Mouse (Mus musculus) midbrain, postnatal 0 days (tissue): ENCODE data around the gene Arhgap24. TPM values are rescaled to one million over a fixed set of nuclear protein-coding genes. Genes with fewer than 3 reads are reported as not detected.

Source experiments
- ATAC-seq: fragments of 200-750 bp; cut with Nextera tagmentation; 2 replicates; pipeline ENCODE4 v1.8.0; 2017; ENCODE audit warnings: moderate number of reproducible peaks, mild to moderate bottlenecking, moderate TSS enrichment, moderate library complexity; ENCODE audit not compliant: low FRiP score
- DNase-seq: peaks from one replicate; pipeline ENCODE4 v3.0.0-alpha.2; 2015; ENCODE audit warnings: low spot score
- H3K27ac ChIP-seq: fragments of 300-500 bp; sonication (generic); 2 replicates; pipeline ENCODE4 v1.5.1; 2014; ENCODE audit warnings: low read depth, mild to moderate bottlenecking, low read length, mixed read lengths
- H3K27me3 ChIP-seq: fragments of 300-500 bp; sonication (generic); 2 replicates; pipeline ENCODE4 v1.6.1; 2014; ENCODE audit warnings: low read length, control low read depth, mixed read lengths; ENCODE audit not compliant: insufficient read depth
- H3K36me3 ChIP-seq: fragments of 300-500 bp; sonication (generic); 2 replicates; pipeline ENCODE4 v1.6.1; 2014; ENCODE audit warnings: low read length, control low read depth, mixed read lengths; ENCODE audit not compliant: insufficient read depth
- H3K4me1 ChIP-seq: fragments of 300-500 bp; sonication (generic); 2 replicates; pipeline ENCODE4 v1.6.1; 2014; ENCODE audit warnings: mild to moderate bottlenecking, control low read depth, antibody characterized with exemption, low read length, mixed read lengths; ENCODE audit not compliant: insufficient read depth
- H3K4me2 ChIP-seq: fragments of 300-500 bp; sonication (generic); 2 replicates; pipeline ENCODE4 v1.6.1; 2014; ENCODE audit warnings: low read depth, mild to moderate bottlenecking, low read length, mixed read lengths; ENCODE audit not compliant: poor library complexity, severe bottlenecking
- H3K4me3 ChIP-seq: fragments of 300-500 bp; sonication (generic); 2 replicates; pipeline ENCODE4 v1.5.1; 2014; ENCODE audit warnings: low read depth, mild to moderate bottlenecking, low read length, moderate library complexity
- H3K9ac ChIP-seq: fragments of 300-500 bp; sonication (generic); replicated peaks from 2 replicates; pipeline ENCODE4 v1.6.1; 2014; ENCODE audit warnings: mild to moderate bottlenecking, low read length, moderate library complexity, mixed read lengths; ENCODE audit not compliant: poor library complexity, severe bottlenecking
- H3K9me3 ChIP-seq: fragments of 300-500 bp; sonication (generic); 2 replicates; pipeline ENCODE4 v1.6.1; 2016; ENCODE audit warnings: low read length, control low read depth
- CTCF ChIP-seq: IDR thresholded peaks from 2 replicates; pipeline ENCODE4 v1.5.1; 2016; ENCODE audit warnings: antibody characterized with exemption, mild to moderate bottlenecking
- WGBS: fragments of 180-500 bp; shearing (Covaris S2); extraction: QIAGEN DNeasy Blood & Tissue Kit; methylation state at CpG from one replicate; pipeline ENCODE4 v1.1.7; 2014; 5-methylcytosine and 5-hydroxymethylcytosine counted together
- polyA plus RNA-seq: library from polyadenylated mRNA; unstranded; fragments of >200 nt; fragmentation: Nextera tagmentation; extraction: Ambion mirVana; gene quantifications from 2 replicates; pipeline ENCODE4 v1.2.1, GENCODE M21; 2015
- total RNA-seq: library from RNA; depleted of rRNA; stranded (reverse); fragments of >200 nt; gene quantifications from 2 replicates; pipeline ENCODE4 v1.2.3, GENCODE M21; 2014

The Arhgap24 gene
- total and polyA plus RNA-seq, 2 experiments from 2014 or later: 14.6 to 19.3 TPM

DNA sequence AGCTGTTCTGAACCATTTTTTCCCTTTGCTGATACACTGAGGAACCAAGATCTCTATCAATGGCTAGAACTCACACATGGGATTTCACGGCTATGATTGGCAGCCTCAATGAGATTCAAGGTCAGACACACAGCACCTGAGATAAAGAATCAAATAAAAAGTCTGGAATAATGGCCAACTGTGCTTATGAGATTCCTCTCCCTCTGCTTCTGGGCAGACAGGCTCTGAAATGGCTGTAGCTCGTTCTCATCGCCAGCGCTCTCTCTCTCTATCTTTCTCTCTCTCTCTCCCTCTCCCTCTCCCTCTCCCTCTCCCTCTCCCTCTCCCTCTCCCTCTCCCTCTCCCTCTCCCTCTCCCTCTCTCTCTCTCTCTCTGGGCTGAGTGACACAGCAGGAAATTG lies 357.9 kb downstream of the Arhgap24 start:
- Histone ChIP-seq H3K27ac (no peak overlapping the region), H3K4me1 (no peaks in the 10 kb centered on the region), H3K4me3 (no peak overlapping the region), H3K9me3 (no peaks in the 10 kb centered on the region), H3K4me2 (no peak overlapping the region), H3K27me3 (no peaks in the 10 kb centered on the region), H3K36me3 (no peaks in the 10 kb centered on the region), H3K9ac (no peak overlapping the region)
- DNase-seq (peak; percentile 11), ATAC-seq (no peak)
- no peak for TF ChIP-seq CTCF
- 36% methylated on average over 4 of the region's 4 CpGs for WGBS

DNA sequence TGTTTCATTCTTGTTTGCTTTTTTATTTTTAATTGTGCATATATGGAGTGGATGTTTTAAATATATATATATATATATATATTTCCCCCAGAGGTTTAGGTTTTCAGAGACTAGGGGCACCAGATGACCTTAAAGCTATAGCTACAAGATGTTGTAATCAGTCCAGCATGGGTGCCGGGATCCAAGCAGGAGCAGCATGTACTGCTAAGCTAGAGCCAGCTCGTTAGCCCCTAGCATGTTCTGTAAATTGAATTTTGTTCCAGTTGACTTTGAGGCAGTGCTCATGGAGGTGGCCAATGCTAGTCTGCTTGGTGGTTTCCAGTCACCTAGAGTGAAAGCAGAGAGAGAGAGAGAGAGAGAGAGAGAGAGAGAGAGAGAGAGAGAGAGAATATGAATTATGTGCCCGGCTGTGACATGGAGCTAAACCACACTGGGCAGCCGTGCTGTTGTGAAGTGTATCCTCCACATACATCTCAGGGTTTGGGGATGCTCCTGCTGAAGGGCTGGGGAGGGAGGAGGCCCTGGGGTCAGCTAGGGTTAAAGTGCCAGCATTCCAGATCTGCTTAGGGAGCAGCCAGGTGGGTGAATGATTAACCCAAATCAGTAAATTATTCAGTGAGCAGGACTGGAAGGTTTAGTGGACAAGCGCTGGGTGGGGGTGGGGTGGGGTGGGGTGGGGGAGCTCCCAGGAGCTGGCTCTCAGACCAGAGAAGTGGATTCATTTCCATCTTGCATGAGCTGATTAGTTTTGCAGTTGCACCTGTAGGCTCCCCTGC lies 362.9 kb downstream of the Arhgap24 start:
- TF ChIP-seq CTCF: no peak
- H3K27ac ChIP-seq: no peak overlapping the region
- H3K9me3 ChIP-seq: no peaks in the 10 kb centered on the region
- WGBS: 28% methylated on average over 5 of the region's 5 CpGs
- H3K36me3 ChIP-seq: no peaks in the 10 kb centered on the region
- H3K9ac ChIP-seq: no peak overlapping the region
- no peak for DNase-seq
- H3K4me2 ChIP-seq: peak overlapping the region; percentile 69
- H3K27me3 ChIP-seq: no peaks in the 10 kb centered on the region
- H3K4me3 ChIP-seq: no peak overlapping the region
- peaks cover 7% of the 10 kb centered on the region; the same call in 1 of the 2 replicates for H3K4me1 ChIP-seq
- no peak for ATAC-seq

DNA sequence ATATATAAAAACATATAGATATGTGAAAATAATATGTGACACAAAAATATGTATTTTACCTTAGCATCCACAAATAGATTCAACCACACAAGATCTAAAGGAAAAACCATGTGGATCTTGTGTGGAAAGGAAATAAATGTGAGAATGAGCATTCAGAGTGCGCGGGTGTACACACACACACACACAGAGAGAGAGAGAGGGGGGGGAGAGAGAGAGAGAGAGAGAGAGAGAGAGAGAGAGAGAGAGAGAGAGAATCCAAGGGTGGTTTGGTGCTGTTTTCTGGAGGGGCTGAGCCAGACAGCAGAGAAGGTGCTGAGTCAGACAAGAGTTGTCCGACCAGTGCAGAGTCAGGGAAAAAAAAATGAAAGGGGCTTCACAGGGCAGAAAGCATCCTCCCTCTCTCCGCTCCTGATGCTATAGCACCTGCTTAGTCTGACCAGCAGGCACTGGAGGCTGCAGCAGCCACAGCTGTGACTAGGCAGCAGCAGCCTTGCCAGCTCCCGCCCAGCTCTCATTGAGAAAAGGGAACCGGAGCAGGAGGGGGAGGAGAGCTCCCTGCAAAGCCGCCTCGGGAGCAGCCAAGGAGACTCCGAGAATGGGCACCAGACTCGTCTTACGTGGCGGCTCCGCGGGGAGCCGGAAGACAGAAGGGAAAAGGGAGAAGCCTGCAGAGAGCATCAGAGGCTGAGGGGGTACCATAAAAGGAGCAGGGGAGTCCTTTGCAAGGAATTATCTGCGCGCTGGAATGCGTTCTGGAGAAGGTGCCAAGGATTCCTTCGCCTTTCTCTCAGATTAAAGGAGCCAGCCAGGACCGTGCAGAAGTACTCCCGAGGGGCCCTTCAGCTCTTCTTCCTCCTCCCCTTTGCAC lies 363.8 kb downstream of the Arhgap24 start:
- no peaks in the 10 kb centered on the region for H3K9me3 ChIP-seq
- H3K4me1 ChIP-seq: peaks cover 7% of the 10 kb centered on the region; the same call in 1 of the 2 replicates
- DNase-seq (peak; percentile 92), ATAC-seq (peak; percentile 87)
- H3K36me3 ChIP-seq: no peaks in the 10 kb centered on the region
- peak overlapping the region; percentile 38 for H3K4me3 ChIP-seq
- H3K9ac ChIP-seq: peak overlapping the region; percentile 51
- WGBS: under 1% methylated on average over 21 of the region's 21 CpGs
- no peaks in the 10 kb centered on the region for H3K27me3 ChIP-seq
- peak overlapping the region; percentile 82 for H3K27ac ChIP-seq
- H3K4me2 ChIP-seq: peak overlapping the region; percentile 69
- TF ChIP-seq CTCF: peak; percentile 26

DNA sequence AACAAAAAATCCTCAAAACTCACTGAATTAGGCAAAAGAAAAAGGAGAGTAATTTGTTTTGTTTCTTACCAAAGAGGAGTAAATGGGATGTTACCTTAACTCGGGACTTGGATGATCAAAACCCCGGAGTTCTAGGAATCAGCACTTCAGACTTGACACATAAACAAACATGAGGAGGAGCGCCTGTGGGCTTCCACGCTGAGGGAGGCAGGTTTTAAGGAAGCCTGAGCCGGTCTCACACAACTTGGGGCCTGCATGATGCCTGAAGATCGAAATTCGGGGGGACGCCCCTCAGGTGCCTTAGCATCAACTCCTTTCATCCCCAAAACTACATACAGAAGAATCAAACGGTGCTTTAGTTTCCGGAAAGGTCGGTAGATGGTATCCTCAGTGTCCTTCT lies 364.6 kb downstream of the Arhgap24 start:
- TF ChIP-seq CTCF: no peak

DNA sequence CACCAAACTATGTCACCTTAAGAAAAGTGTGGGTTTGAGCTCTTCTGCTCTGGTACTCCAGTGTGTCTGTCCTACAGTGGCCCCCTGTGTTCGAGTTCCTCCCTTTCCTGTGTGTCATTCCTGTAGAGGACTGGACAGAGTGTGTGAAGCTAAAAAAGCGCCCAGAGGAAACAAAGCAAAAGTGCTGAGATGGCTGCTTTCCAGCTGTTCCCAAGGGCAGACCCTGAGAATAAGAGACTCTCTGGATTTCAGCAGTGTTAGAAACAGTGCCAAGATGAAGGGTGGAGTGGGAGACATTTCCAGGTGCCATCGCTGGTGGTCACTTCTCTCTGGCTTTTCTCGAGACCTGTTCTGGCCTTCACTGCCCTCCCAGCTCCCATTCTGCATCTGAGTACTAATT lies 366.7 kb downstream of the Arhgap24 start:
- no peaks in the 10 kb centered on the region for H3K27me3 ChIP-seq
- peak overlapping the region; percentile 38 for H3K4me3 ChIP-seq
- WGBS: 56% methylated on average over 4 of the region's 4 CpGs
- peaks cover 7% of the 10 kb centered on the region; the same call in 1 of the 2 replicates for H3K4me1 ChIP-seq
- peak overlapping the region; percentile 69 for H3K4me2 ChIP-seq
- H3K36me3 ChIP-seq: no peaks in the 10 kb centered on the region
- DNase-seq (no peak), ATAC-seq (no peak)
- TF ChIP-seq CTCF: no peak
- no peaks in the 10 kb centered on the region for H3K9me3 ChIP-seq
- peak overlapping the region; percentile 57; the same call in 1 of the 2 replicates for H3K27ac ChIP-seq
- peak overlapping the region; percentile 26; the same call in 1 of the 2 replicates for H3K9ac ChIP-seq

More for the DNA sequence above, 364.6 kb downstream of the Arhgap24 start:
- WGBS: 14% methylated on average over 11 of the region's 11 CpGs
- no peak for ATAC-seq
- Histone ChIP-seq H3K9me3 (no peaks in the 10 kb centered on the region), H3K27me3 (no peaks in the 10 kb centered on the region), H3K4me2 (peak overlapping the region; percentile 69), H3K36me3 (no peaks in the 10 kb centered on the region), H3K4me3 (peak overlapping the region; percentile 38), H3K27ac (no peak overlapping the region), H3K4me1 (peaks cover 7% of the 10 kb centered on the region; the same call in 1 of the 2 replicates), H3K9ac (peak overlapping the region; percentile 51)
- DNase-seq: no peak
